Mouse (Mus musculus) ovary, postnatal 14 days (tissue): ENCODE data around the gene Atxn2.

Experiments
- DNase-seq: peaks from one replicate; pipeline ENCODE4 v3.0.0; 2022; ENCODE audit warnings: low spot score

The Atxn2 gene

DNA sequence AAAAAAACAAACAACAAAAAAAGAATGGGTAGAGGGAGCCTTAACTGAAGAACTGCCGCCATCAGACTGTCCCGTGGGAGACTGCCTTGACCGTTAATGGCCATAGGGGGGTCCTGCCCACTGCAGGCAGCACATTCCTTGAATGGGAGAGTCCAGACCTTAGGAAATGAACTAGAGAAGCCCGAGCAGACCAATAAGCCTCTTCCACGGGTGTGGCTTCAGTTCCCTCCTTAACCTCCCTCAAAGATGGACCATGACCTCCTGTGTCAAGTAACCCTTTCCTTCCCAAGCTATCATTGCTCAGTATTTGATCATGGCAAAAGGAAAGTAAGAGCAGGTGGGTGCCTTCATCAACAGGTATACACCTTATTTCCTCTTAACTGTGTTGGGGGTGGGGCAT, 150.8 kb downstream of the Atxn2 start:
- DNase-seq = no peak

DNA sequence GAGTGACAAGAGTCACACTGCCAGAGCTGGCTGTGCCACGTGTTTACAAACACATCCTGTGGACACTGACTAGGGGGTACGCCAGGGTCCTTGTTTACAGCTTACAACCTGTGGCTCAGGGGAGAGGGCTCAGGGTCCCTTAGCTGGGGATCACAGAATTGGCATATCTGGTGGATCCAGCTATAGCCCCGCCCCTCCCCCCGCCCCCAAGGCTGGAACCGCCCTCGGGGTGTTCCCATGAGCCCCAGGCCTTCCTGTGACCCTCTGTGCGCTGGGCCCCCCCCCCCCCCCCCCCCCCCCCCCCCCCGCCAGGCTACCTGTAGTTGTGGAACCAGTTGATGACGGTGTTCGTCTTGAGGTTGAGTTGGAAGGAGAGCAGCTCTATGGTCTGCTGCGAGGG, 153.2 kb downstream of the Atxn2 start:
- DNase-seq = no peak
